Mouse (Mus musculus) left cerebral cortex, postnatal 36 days (tissue): ENCODE measurements at regions not wholly inside any gene's neighbourhood (a gene's known extent, or its start where the extent isn't known, plus 50 kb on each side); places are given as distances from the start of the nearest gene placed in this dataset.

Experiments
- DNase-seq, 2 experiments: peaks; one replicate each; pipeline ENCODE4 v3.0.0; 2021 to 2022; ENCODE audit warnings: low spot score in 2 of 2, mixed read lengths in 1 of 2
- intact Hi-C: fragments of 180-260 bp; cut with DNase I; formaldehyde crosslinking; loops from one replicate; pipeline ENCODE4 v1.15.1; 2025

DNA sequence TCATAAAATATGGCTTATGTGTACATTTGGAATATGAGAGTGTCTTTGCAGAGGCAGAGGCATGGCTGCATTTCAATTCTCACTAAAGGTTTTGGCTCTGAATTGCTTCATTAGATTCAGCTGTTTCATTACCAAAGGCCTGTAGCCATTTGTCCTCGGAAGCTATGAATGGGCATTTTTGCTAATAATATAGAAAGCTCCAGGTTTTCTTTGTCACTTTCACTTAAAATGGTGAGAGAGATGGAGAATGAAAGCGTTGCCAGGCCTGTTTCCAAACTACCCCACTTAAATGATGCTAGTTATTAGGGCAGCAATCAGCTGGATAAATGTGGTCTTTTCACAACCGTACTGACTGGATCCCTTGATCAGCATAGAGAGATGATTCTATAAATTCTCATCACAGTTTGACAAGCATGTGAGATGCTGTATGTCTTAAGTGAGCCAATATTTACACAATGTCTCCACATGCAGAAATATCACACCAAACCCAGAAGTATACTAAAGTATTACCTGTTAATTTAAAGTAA lies 454.5 kb downstream of the Fat4 start:
- intact Hi-C loops, result no loop called here
- no peak for DNase-seq

GRCm38 (mm10) chr3:39344078-39344477 lies 457.3 kb downstream of the Fat4 start:
- no peak for DNase-seq
- intact Hi-C loops, result no loop called here

DNA sequence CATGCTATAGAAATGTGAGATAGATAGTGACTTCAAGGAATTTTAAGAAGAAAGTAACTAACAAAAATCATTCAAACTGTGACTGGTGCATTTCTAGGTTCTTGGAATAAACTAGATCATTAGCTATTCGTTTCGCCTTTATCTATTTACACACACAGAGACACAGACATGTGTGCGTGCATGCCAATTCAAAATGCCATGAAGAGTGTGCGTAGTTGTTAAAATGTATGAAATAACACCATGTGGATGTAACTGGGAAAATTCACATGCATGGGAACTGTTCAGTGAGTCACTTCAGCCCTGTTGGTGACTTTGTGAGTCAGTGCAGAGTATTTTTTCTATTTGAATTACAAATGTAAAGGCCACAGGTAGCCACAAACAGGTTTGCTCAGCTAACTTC lies 460.8 kb downstream of the Fat4 start:
- intact Hi-C loops, result no loop called here
- no peak for DNase-seq

GRCm38 (mm10) chr3:39357012-39357411 lies 470.3 kb downstream of the Fat4 start:
- intact Hi-C loops, result no loop called here
- DNase-seq, result no peak

DNA sequence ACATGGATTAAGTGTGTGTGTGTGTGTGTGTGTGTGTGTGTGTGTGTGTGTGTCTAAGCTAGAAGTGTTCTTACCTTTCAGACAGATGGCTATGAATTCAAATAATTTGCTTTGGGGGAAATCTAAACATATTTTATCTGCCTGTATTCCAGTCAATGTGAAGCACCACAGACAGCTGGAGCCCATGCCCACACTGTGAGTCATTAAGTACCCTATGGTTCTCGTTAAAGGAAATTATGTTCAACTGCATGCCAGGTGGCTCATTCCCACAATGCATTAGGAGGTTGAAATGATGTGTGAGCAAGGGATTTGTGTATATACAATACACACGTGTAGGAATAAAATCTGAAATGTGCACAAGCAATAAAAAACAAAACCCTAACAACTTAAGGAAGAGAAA lies 473.5 kb downstream of the Fat4 start:
- DNase-seq, result peak in 1 of 2 experiments; percentile 17
- intact Hi-C loops, result no loop called here

GRCm38 (mm10) chr3:39370926-39371325 lies 484.2 kb downstream of the Fat4 start:
- DNase-seq, result no peak
- intact Hi-C loops, result no loop called here

DNA sequence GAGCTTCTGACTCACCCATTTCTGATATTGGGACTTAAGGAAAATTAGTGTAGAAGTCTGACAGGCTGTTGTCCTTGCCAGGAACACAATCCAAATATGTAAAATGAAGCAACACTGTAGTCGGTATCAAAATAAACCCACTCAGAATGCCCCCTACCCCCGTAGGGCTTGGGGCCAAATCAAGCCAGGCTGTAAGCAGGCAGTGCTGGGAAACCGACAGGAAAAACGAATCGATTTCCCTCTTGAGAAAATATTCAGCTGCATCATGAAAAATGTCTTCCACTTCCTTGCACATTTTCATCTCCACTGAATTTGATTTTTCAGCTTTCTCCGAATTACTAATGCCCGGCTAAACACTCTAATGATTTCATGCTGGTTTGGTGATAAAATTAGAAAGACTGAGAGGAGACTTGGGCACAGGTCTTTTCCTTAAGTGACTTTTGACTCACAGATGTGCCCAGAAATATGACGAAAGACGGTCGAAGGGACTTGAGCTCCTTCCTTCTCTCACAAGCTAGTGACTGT lies 485.7 kb downstream of the Fat4 start:
- intact Hi-C loops, result no loop called here
- no peak for DNase-seq

GRCm38 (mm10) chr3:39375465-39375864 lies 488.7 kb downstream of the Fat4 start:
- no peak for DNase-seq
- intact Hi-C loops, result no loop called here

DNA sequence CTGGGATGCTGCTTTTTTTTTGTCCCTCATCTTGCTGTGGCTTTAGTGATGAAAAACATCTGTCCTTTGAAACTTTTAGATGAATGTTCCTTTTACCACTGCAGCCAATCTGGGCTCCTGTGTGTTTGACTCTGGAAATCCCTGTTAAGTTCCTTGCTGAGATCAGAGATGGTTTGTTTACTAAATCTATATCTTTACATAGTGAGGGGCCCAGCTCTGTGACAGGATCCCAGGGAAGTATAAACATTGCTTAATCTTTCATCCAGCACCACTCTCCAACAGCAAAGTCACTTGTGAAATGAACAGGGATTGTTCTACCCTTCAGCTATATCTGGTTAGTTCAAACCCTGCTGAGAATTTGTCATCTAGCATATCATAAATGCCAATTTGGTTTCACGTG lies 501.8 kb downstream of the Fat4 start:
- no peak for DNase-seq
- intact Hi-C loops, result no loop called here

DNA sequence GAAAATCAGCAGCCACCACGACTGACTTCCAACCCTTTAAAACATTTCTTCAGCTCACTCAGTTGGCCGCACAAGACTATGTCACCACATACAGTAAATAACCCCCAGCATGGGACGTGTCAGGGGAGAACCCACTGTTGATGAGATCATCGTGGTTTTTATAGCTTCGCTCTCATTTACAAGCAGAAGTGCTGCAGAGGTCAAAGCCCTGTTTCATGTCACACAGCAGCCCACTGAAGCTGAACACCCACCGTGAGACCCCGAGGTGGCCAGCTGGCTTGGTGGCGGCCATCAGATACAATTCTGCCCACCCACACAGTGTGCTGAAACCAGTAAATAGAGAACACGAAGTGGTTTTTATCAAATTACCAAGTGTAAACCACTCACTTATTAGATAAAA lies 503.7 kb downstream of the Fat4 start:
- intact Hi-C loops, result no loop called here
- DNase-seq, result no peak

GRCm38 (mm10) chr3:39392053-39392452 lies 505.3 kb downstream of the Fat4 start:
- no peak for DNase-seq
- intact Hi-C loops, result no loop called here

GRCm38 (mm10) chr3:39396672-39397071 lies 509.9 kb downstream of the Fat4 start:
- intact Hi-C loops, result no loop called here
- no peak for DNase-seq

GRCm38 (mm10) chr3:39397255-39397654 lies 510.5 kb downstream of the Fat4 start:
- intact Hi-C loops, result no loop called here
- no peak for DNase-seq

DNA sequence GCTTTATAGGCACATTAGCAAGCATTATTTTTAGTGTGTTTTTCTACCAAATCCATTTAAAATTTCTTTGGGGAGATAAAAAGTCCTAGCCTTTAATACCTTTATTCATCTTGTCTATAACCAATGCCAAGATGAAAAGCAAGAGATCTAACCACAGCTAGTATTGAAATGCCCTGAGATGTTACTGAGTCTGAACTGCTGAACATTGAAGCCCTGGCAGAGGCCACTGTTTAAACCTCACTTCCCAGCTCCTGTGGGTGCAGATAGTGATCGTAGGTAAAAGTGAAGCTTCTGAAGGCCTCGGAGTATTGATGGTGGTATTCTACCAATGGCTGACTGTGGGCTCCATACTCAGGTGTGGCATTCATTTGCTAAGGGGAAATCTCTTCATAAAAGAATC lies 510.9 kb downstream of the Fat4 start:
- intact Hi-C loops, result no loop called here
- DNase-seq, result no peak

DNA sequence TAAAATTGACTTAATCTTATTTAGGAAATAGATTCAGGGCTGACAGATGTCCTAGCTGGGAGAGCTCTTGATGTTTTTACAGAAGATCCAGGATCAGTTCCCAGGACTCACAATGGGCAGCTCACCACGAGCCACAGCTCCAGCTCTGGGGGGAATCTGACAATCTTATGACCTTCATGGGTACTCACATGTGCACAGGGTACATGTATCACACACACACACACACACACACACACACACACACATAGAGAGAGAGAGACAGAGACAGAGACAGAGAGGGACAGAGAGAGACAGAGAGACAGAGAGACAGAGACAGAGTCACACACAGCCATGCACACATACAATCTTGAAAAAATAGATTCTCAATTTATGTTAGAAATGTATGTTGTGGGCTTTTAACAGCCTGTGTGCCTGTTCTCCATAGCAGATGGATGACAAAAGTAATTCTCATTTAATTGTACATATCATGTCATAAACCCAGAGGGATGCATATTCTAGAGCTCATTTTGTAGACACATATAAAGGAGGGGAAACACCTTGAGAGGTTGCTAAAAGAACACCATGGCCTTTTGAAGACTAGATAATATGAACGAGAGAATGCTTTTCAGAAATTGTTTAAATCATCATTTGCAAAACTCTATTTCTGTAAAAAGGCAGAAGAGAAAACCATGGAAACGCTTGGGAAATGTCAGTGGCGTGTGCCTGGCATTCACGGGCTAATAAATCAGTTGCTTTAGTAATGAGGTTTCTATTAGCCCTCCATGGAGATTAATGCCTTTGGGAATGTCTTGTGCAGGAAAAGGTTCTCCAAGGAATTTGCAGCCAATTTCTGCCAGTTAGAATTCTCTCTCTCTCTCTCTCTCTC lies 538.3 kb downstream of the Fat4 start:
- intact Hi-C loops, result no loop called here
- DNase-seq, result no peak

- intact Hi-C loops, result no loop called here
- DNase-seq, result no peak
Observed at GRCm38 (mm10) chr3:39425643-39426016, 538.9 kb downstream of the Fat4 start.

GRCm38 (mm10) chr3:39443328-39443727 lies 556.6 kb downstream of the Fat4 start:
- no peak for DNase-seq
- intact Hi-C loops, result no loop called here

DNA sequence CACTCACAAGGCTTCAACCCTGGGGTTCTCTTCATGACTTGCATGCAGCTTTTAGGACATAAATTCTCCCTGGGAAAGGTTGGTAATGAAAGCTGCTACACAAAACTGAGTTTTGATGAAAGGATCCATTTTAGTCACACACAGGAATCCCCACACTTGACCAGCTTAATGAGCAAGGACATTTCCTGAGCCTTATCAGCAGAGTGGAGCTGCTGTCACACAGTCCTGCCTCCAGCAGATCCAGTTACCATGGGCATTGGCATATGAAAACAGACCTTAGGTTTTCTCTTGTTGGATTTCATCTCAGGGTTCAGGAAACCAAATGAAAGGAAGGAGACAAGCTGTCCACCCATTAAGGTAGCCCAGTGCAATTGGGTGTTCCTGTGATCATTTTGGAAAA lies 568.9 kb downstream of the Fat4 start:
- intact Hi-C loops, result no loop called here
- DNase-seq, result no peak

GRCm38 (mm10) chr3:39460183-39460888 lies 573.6 kb downstream of the Fat4 start:
- no peak for DNase-seq
- intact Hi-C loops, result no loop called here

DNA sequence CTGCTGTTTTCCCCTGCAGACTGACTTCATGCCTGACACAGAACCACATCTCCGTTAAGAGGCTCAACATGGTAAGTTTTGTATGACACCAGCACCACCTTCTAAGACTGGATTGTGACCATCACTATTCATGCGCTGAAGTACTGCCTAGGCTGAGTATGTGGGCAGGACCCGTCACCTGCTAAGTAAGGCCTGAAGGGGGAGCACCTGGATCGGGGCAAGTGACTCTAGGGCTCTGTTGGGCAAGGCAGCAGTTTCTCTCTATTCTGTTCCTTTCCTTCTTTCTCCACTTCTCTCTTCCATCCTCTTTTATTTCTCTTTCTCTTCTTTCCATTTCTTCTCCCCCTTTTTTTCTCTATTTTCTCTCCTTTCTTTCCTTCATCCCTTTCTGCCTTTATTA lies 574.8 kb downstream of the Fat4 start:
- DNase-seq, result no peak
- intact Hi-C loops, result no loop called here

DNA sequence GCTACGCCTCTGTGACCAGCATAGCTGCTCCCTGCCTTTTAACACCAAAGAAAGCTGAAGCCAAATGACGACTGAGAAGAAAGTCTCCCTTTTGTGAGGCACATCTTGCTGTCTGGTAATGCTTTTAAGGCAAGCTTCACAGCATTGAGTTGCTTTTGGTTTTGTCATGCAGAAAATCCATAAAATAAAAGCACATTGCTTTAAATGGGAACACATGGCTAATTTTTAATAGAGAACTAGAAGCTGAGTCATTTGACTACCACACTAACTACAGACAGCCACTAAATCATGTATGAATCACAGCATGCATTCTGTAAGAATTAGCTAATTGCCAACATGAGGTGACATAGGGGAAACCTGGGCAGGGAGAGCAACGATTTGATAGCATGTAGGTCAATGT lies 579.1 kb downstream of the Fat4 start:
- DNase-seq, result no peak
- intact Hi-C loops, result no loop called here
